Mouse (Mus musculus) limb, embryonic 11.5 days (tissue): ENCODE results near the gene Raver1. TPM values are rescaled to one million over a fixed set of nuclear protein-coding genes. Genes with fewer than 3 reads are reported as not detected.

Source experiments
- ATAC-seq: fragments of 200-750 bp; cut with Nextera tagmentation; 2 replicates; pipeline ENCODE4 v1.8.0; 2017; ENCODE audit warnings: low read depth; ENCODE audit not compliant: insufficient number of reproducible peaks, low FRiP score, low TSS enrichment
- DNase-seq: peaks from one replicate; pipeline ENCODE4 v3.0.0-alpha.2; 2015; ENCODE audit warnings: low spot score
- H3K27ac ChIP-seq: fragments of 300-500 bp; sonication (generic); replicated peaks from 2 replicates; pipeline ENCODE4 v1.5.1; 2014; ENCODE audit warnings: low read depth, mild to moderate bottlenecking, low read length
- H3K27me3 ChIP-seq: fragments of 300-500 bp; sonication (generic); 2 replicates; pipeline ENCODE4 v1.6.1; 2014; ENCODE audit warnings: mild to moderate bottlenecking, low read length, mixed read lengths; ENCODE audit not compliant: control insufficient read depth, insufficient read depth
- H3K36me3 ChIP-seq: fragments of 300-500 bp; sonication (generic); 2 replicates; pipeline ENCODE4 v1.6.1; 2014; ENCODE audit warnings: mild to moderate bottlenecking, low read length, moderate library complexity, mixed read lengths; ENCODE audit not compliant: control insufficient read depth, insufficient read depth
- H3K4me1 ChIP-seq: fragments of 300-500 bp; sonication (generic); 2 replicates; pipeline ENCODE4 v1.6.1; 2014; ENCODE audit warnings: low read length, mixed read lengths; ENCODE audit not compliant: control insufficient read depth, insufficient read depth
- H3K4me2 ChIP-seq: fragments of 300-500 bp; sonication (generic); 2 replicates; pipeline ENCODE4 v1.6.1; 2014; ENCODE audit warnings: low read depth, mild to moderate bottlenecking, moderate library complexity; ENCODE audit not compliant: severe bottlenecking
- H3K4me3 ChIP-seq: fragments of 300-500 bp; sonication (generic); 2 replicates; pipeline ENCODE4 v1.5.1; 2014; ENCODE audit warnings: low read depth, low read length
- H3K9ac ChIP-seq: fragments of 300-500 bp; sonication (generic); 2 replicates; pipeline ENCODE4 v1.6.1; 2014; ENCODE audit warnings: mild to moderate bottlenecking, low read length
- H3K9me3 ChIP-seq: fragments of 300-500 bp; sonication (generic); 2 replicates; pipeline ENCODE4 v1.6.1; 2016; ENCODE audit warnings: low read length; ENCODE audit not compliant: control insufficient read depth
- WGBS: fragments of 180-500 bp; shearing (Covaris S2); extraction: QIAGEN DNeasy Blood & Tissue Kit; methylation state at CpG from one replicate; pipeline ENCODE4 v1.1.7; 2014; 5-methylcytosine and 5-hydroxymethylcytosine counted together
- polyA plus RNA-seq: library from polyadenylated mRNA; unstranded; fragments of >200 nt; fragmentation: Nextera tagmentation; extraction: Ambion mirVana; gene quantifications from 2 replicates; pipeline ENCODE4 v1.2.1, GENCODE M21; 2014

Gene Raver1
- polyA plus RNA-seq, 1 experiment from 2014 or later, result 99.1 TPM

- H3K9me3 ChIP-seq, result no peaks in the 10 kb centered on the region
- no peak overlapping the region for H3K4me3 ChIP-seq
- no peak for DNase-seq
- 88% methylated on average over 12 of the region's 12 CpGs for WGBS
- H3K36me3 ChIP-seq, result no peaks in the 10 kb centered on the region
- H3K4me1 ChIP-seq, result peaks cover 3% of the 10 kb centered on the region; the same call in 1 of the 2 replicates
- no peak for ATAC-seq
- H3K4me2 ChIP-seq, result no peak overlapping the region
- H3K9ac ChIP-seq, result no peak overlapping the region
- no peak overlapping the region for H3K27ac ChIP-seq
- H3K27me3 ChIP-seq, result no peaks in the 10 kb centered on the region
These were observed 40.4 kb upstream of the Raver1 start for GRCm38 (mm10) chr9:21132102-21132775.

GRCm38 (mm10) chr9:21131059-21131956 lies 39.5 kb upstream of the Raver1 start, which contains the start of gene Tyk2:
Gene Tyk2 (minus strand): TSS chr9:21131243.
- peak within 1 kb of the TSS; percentile 72 for H3K4me2 ChIP-seq
- 6% methylated on average over 37 of the region's 37 CpGs for WGBS
- H3K4me3 ChIP-seq, result peak within 1 kb of the TSS; percentile 53
- no peaks in the 10 kb centered on the region for H3K27me3 ChIP-seq
- peak within 1 kb of the TSS; percentile 18; the same call in 1 of the 2 replicates for H3K27ac ChIP-seq
- no peaks in the 10 kb centered on the region for H3K9me3 ChIP-seq
- H3K9ac ChIP-seq, result peak within 1 kb of the TSS; percentile 68
- DNase-seq (peak; percentile 94), ATAC-seq (peak; percentile 98)
- H3K4me1 ChIP-seq, result peaks cover 3% of the 10 kb centered on the region; the same call in 1 of the 2 replicates
- H3K36me3 ChIP-seq, result no peaks in the 10 kb centered on the region

GRCm38 (mm10) chr9:21126259-21126627 lies 34.4 kb upstream of the Raver1 start:
- Histone ChIP-seq H3K4me1 (peaks cover 3% of the 10 kb centered on the region; the same call in 1 of the 2 replicates), H3K36me3 (peaks cover 9% of the 10 kb centered on the region; the same call in 1 of the 2 replicates), H3K27ac (no peak overlapping the region), H3K9me3 (no peaks in the 10 kb centered on the region), H3K4me2 (no peak overlapping the region), H3K4me3 (no peak overlapping the region), H3K27me3 (no peaks in the 10 kb centered on the region), H3K9ac (no peak overlapping the region)
- no peak for ATAC-seq
- DNase-seq, result no peak
- WGBS, result 85% methylated on average over 2 of the region's 2 CpGs

DNA sequence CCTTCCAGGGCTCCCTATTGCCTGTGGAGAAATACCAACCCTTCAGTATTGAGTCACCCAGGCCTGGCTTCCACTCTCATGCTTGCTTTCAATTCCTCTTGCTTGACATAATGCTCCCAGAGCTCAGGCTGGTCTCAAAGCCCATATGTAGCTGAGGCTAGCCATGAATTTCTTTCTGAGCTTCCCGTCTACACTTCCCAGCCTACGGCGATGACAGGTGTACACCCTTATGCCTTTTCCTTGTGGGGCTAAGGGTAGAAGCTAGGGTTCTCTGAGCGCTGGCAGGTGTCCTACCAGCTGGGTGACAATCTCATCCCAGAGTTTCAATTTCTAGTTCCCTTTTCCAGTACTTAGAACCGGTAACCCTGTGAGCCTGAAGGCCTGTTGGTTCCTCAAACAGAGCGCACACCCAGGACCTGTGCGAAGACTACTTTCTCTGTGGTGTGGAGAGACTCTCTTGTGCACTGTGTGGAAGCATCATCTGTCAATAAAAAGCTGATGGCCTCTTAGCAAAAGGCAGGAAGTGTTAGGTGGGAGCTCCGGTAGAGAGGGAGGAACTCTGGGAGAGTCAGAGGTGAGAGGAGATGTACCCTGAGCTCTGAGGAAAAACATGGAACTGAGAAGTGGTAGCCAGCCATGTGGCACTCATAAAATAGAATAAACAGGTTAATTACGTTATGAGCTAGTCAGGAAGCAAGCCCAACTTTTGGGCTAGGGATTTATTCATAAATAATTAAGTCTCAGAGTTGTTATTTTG lies 33.9 kb upstream of the Raver1 start:
- Histone ChIP-seq H3K9me3 (no peaks in the 10 kb centered on the region), H3K4me2 (no peak overlapping the region), H3K4me1 (peaks cover 3% of the 10 kb centered on the region; the same call in 1 of the 2 replicates), H3K9ac (no peak overlapping the region), H3K36me3 (peaks cover 10% of the 10 kb centered on the region; the same call in 1 of the 2 replicates), H3K4me3 (no peak overlapping the region), H3K27ac (no peak overlapping the region), H3K27me3 (no peaks in the 10 kb centered on the region)
- ATAC-seq, result no peak
- DNase-seq, result no peak
- WGBS, result 87% methylated on average over 9 of the region's 9 CpGs

DNA sequence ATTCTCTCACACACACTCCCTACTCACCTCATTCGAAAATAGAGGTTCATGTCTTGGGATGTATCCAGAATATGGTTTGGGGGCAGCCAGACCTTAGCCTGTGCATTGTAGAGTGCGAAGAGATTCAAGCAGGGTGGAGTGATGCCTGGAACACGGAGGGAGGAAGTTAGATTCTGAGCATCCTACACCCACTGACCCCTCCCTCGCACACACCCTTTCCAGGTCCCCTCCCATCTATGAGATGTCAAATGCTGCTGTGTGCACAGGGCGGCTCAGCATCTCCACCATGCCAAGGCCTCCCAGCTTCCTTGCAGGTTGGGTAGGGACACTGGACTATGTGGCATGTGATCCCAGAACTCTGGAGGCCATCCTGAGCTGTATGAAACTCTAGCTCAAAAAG lies 33.0 kb upstream of the Raver1 start:
- no peaks in the 10 kb centered on the region for H3K4me1 ChIP-seq
- no peak for DNase-seq
- H3K27me3 ChIP-seq, result no peaks in the 10 kb centered on the region
- WGBS, result 78% methylated on average over 5 of the region's 5 CpGs
- peaks cover 10% of the 10 kb centered on the region; the same call in 1 of the 2 replicates for H3K36me3 ChIP-seq
- no peaks in the 10 kb centered on the region for H3K9me3 ChIP-seq
- H3K9ac ChIP-seq, result no peak overlapping the region
- no peak overlapping the region for H3K27ac ChIP-seq
- no peak for ATAC-seq
- no peak overlapping the region for H3K4me2 ChIP-seq
- H3K4me3 ChIP-seq, result no peak overlapping the region

DNA sequence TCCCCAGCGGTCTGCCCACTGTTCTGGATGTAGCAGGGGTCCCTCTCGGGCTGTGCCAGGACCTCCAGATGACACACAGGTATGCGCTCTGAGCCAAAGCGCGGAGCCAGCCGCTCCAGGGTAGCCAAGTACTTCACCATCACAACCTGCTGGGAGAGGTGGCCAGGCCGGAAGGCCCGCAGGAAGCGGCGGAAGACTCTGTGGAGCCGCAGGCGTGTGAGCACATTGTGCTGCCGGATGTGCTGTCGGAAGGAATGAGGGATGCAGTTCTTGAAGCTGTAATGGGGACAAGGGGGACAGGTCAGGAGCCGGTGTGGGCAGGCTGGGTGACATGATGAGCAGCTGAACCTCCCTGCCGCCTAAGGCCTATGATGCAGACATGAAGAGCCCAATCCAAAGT lies 29.7 kb upstream of the Raver1 start:
- ATAC-seq, result no peak
- H3K4me3 ChIP-seq, result no peak overlapping the region

GRCm38 (mm10) chr9:21117073-21117472 lies 25.3 kb upstream of the Raver1 start:
- no peaks in the 10 kb centered on the region for H3K4me1 ChIP-seq
- H3K9ac ChIP-seq, result no peak overlapping the region
- no peak overlapping the region for H3K4me3 ChIP-seq
- H3K36me3 ChIP-seq, result 0 out of 2 replicates have a peak, but pooled peaks cover 4% of the 10 kb centered on the region
- no peak overlapping the region for H3K4me2 ChIP-seq
- DNase-seq (no peak), ATAC-seq (no peak)
- H3K9me3 ChIP-seq, result peaks cover 3% of the 10 kb centered on the region; the same call in 1 of the 2 replicates
- no peak overlapping the region for H3K27ac ChIP-seq
- no peaks in the 10 kb centered on the region for H3K27me3 ChIP-seq
- 84% methylated on average over 6 of the region's 6 CpGs for whole genome bisulfite sequencing

More for the DNA sequence above, 29.7 kb upstream of the Raver1 start:
- H3K27me3 ChIP-seq, result no peaks in the 10 kb centered on the region
- H3K36me3 ChIP-seq, result peaks cover 10% of the 10 kb centered on the region; the same call in 1 of the 2 replicates
- 86% methylated on average over 16 of the region's 16 CpGs for WGBS
- H3K4me1 ChIP-seq, result no peaks in the 10 kb centered on the region
- DNase-seq, result no peak
- H3K4me2 ChIP-seq, result no peak overlapping the region
- no peak overlapping the region for H3K27ac ChIP-seq
- 0 out of 2 replicates have a peak, but pooled peaks cover 3% of the 10 kb centered on the region for H3K9me3 ChIP-seq
- H3K9ac ChIP-seq, result no peak overlapping the region

DNA sequence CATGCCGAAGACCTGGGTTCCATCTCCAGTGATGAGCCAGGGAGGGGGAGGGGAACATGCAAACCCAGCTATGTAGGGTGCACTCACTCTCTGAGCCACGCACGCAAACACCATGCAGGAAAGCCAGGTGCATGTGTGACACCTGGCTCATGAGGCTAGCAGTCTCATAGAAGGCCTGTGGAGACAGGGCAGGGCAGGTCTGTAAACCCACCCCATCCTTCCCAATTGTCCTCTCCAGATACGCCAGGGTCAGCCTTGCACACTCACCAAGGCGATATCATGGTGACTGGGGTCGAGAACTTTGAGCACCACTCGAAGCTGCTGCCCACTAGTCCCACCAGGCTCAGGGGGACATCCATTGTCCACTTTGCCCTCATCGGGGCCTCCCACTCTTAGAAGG lies 23.3 kb upstream of the Raver1 start:
- ATAC-seq (no peak), DNase-seq (no peak)
- H3K4me1 ChIP-seq, result no peaks in the 10 kb centered on the region
- peaks cover 3% of the 10 kb centered on the region; the same call in 1 of the 2 replicates for H3K9me3 ChIP-seq
- H3K27ac ChIP-seq, result no peak overlapping the region
- no peaks in the 10 kb centered on the region for H3K27me3 ChIP-seq
- no peak overlapping the region for H3K9ac ChIP-seq
- no peaks in the 10 kb centered on the region for H3K36me3 ChIP-seq
- no peak overlapping the region for H3K4me3 ChIP-seq
- 91% methylated on average over 8 of the region's 8 CpGs for WGBS
- H3K4me2 ChIP-seq, result no peak overlapping the region
